Mouse (Mus musculus) lung, embryonic 16.5 days (tissue): ENCODE measurements at regions not wholly inside any gene's neighbourhood (a gene's known extent, or its start where the extent isn't known, plus 50 kb on each side); places are given as distances from the start of the nearest gene placed in this dataset.

ENCODE experiments used
- ATAC-seq: fragments of 200-750 bp; cut with Nextera tagmentation; 2 replicates; pipeline ENCODE4 v1.8.0; 2017; ENCODE audit warnings: low read depth, mild to moderate bottlenecking, moderate library complexity
- H3K27ac ChIP-seq: fragments of 300-500 bp; sonication (generic); 2 replicates; pipeline ENCODE4 v1.5.1; 2014; ENCODE audit warnings: mild to moderate bottlenecking, control low read depth, low read length
- H3K27me3 ChIP-seq: fragments of 300-500 bp; sonication (generic); 2 replicates; pipeline ENCODE4 v1.6.1; 2014; ENCODE audit warnings: low read depth, low read length, mixed read lengths; ENCODE audit not compliant: control insufficient read depth, insufficient read depth
- H3K36me3 ChIP-seq: fragments of 300-500 bp; sonication (generic); 2 replicates; pipeline ENCODE4 v1.6.1; 2014; ENCODE audit warnings: low read length; ENCODE audit not compliant: control insufficient read depth, insufficient read depth
- H3K4me1 ChIP-seq: fragments of 300-500 bp; sonication (generic); replicated peaks from 2 replicates; pipeline ENCODE4 v1.6.1; 2014; ENCODE audit warnings: low read length, mixed read lengths; ENCODE audit not compliant: control insufficient read depth, insufficient read depth
- H3K4me2 ChIP-seq: fragments of 300-500 bp; sonication (generic); 2 replicates; pipeline ENCODE4 v1.6.1; 2014; ENCODE audit warnings: low read depth, low read length, control low read depth
- H3K4me3 ChIP-seq: fragments of 300-500 bp; sonication (generic); 2 replicates; pipeline ENCODE4 v1.5.1; 2014; ENCODE audit warnings: mild to moderate bottlenecking, low read length, control low read depth
- H3K9ac ChIP-seq: fragments of 300-500 bp; sonication (generic); 2 replicates; pipeline ENCODE4 v1.6.1; 2014; ENCODE audit warnings: low read length, control low read depth
- H3K9me3 ChIP-seq: fragments of 300-500 bp; sonication (generic); 2 replicates; pipeline ENCODE4 v1.6.1; 2016; ENCODE audit warnings: low read length; ENCODE audit not compliant: control insufficient read depth
- WGBS: fragments of 180-500 bp; shearing (Covaris S2); extraction: QIAGEN DNeasy Blood & Tissue Kit; methylation state at CpG from one replicate; pipeline ENCODE4 v1.1.7; 2014; 5-methylcytosine and 5-hydroxymethylcytosine counted together

DNA sequence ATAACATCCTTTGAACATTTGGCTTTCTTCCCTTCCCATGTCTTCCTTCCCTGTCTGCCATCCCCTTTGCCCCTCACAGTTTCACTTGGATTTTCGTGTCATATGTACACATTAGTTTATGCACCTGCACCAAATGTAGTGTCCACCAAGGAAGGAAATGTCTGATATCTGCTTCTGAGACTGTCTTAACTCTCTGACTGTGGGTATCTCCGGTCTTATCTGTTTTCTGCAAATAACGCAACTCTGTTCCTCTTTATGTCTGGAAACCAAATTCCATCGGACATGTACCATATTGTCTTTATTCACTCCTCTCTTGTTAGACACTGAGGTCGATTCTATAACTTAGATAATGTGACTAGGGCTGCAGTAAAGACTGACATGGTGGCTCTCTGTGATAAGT, 113.6 kb downstream of the Tmem30b start:
- no peak overlapping the region for H3K4me3 ChIP-seq
- no peak overlapping the region for H3K27ac ChIP-seq
- no peaks in the 10 kb centered on the region for H3K36me3 ChIP-seq
- no peak overlapping the region for H3K9ac ChIP-seq
- no peaks in the 10 kb centered on the region for H3K4me1 ChIP-seq
- ATAC-seq, result no peak
- 78% methylated on average over 5 of the region's 5 CpGs for WGBS
- H3K27me3 ChIP-seq, result no peaks in the 10 kb centered on the region
- no peaks in the 10 kb centered on the region for H3K9me3 ChIP-seq
- H3K4me2 ChIP-seq, result no peak overlapping the region

DNA sequence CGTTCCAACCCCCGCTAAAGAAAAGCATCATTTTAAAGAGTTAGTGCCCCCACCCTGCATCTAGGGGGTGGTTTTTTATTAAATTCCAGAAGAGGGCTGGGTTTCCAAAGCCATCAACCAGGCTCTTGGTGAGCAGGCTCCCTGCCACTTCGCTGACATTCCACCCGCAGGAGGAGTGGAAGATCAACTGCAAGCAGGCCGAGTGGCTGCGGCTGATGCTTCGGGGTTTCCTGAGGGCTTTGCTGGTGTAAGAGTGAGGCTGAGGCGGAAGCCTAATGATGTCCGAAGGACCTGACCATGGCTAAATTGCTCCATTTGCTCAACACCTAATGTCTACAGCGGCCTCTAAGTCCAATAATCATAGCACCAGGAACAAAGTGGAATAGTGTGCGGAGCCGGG, 118.0 kb downstream of the Tmem30b start:
- ATAC-seq, result peak; percentile 62; the same call in 1 of the 2 replicates
- Histone ChIP-seq H3K9me3 (no peaks in the 10 kb centered on the region), H3K36me3 (no peaks in the 10 kb centered on the region), H3K27ac (no peak overlapping the region), H3K4me1 (no peaks in the 10 kb centered on the region), H3K4me3 (peak overlapping the region; percentile 20; the same call in 1 of the 2 replicates), H3K9ac (no peak overlapping the region), H3K4me2 (peak overlapping the region; percentile 29), H3K27me3 (no peaks in the 10 kb centered on the region)
- 56% methylated on average over 12 of the region's 12 CpGs for WGBS

DNA sequence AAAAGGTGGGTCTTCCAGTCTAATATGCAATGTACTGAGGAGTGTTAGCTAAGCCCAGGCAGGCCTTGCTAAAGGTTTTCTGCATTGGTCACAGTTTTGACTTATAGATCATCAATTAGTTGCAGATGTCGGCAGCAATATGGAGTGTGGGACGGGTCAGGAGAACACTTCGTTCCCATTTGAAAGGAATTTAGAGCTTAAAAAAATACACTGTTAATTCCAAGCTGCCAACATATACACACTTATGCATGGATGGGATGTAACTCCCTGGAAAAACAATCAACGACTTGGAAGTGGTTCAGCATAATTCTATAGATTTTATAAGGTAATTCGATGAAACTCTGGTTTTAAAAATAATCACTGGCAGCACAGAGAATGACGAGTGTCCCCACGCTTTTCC, 121.4 kb downstream of the Tmem30b start:
- no peak overlapping the region for H3K27ac ChIP-seq
- no peak overlapping the region for H3K9ac ChIP-seq
- no peak overlapping the region for H3K4me2 ChIP-seq
- no peaks in the 10 kb centered on the region for H3K36me3 ChIP-seq
- no peaks in the 10 kb centered on the region for H3K9me3 ChIP-seq
- H3K27me3 ChIP-seq, result no peaks in the 10 kb centered on the region
- no peak for ATAC-seq
- H3K4me1 ChIP-seq, result no peaks in the 10 kb centered on the region
- WGBS, result 80% methylated on average over 7 of the region's 7 CpGs
- H3K4me3 ChIP-seq, result no peak overlapping the region

DNA sequence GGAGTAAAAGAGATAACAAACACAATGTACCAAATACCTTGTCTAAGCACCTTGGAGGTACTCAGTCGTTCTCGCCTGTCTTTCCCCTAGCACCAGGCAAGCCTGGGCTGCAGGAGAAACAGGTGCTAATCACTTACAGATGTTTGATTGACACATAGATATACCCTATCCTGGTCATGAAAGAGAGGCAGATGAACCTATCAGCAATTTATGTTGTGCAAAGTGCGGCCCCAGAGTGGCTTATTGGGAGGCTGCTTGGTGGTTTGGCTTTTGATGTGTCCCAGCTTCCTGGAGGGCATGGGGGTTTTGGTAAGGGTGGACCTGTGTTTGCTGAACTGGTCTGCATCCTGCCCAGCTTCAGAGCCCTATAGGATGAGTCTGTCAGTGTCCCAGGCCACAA, 129.1 kb downstream of the Tmem30b start:
- no peaks in the 10 kb centered on the region for H3K9me3 ChIP-seq
- no peak overlapping the region for H3K4me2 ChIP-seq
- WGBS, result 73% methylated on average over 3 of the region's 3 CpGs
- H3K9ac ChIP-seq, result no peak overlapping the region
- H3K27ac ChIP-seq, result no peak overlapping the region
- no peak for ATAC-seq
- H3K4me1 ChIP-seq, result 0 out of 2 replicates have a peak, but pooled peaks cover 3% of the 10 kb centered on the region
- no peak overlapping the region for H3K4me3 ChIP-seq
- H3K36me3 ChIP-seq, result no peaks in the 10 kb centered on the region
- no peaks in the 10 kb centered on the region; the same call in 1 of the 2 replicates for H3K27me3 ChIP-seq

DNA sequence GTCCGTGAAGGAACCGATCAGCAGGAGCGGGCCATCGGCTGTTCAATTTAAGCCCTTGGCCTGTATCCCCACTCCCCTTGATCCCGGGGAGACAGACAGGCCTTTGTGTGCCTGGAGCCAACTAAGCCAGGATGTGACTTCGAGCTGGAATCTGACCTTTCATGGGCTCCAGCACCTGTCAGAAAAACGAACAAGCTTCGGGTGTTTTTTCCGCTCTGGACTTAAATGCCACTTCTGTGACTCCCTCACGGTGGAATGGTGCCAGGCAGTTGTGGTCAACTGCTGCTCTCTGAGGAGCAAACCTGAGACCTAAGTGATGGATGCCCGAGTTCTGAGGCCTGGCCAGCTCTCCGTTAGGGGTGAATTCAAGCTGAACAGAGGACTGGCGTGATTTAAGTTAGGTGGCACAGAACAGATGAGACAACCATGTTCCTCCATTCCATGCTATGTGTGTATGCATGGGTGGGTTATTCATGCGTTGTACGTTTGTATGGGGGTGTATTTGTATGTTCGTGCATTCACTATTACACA, 129.8 kb downstream of the Tmem30b start:
- 0 out of 2 replicates have a peak, but pooled peaks cover 3% of the 10 kb centered on the region for H3K4me1 ChIP-seq
- H3K27me3 ChIP-seq, result no peaks in the 10 kb centered on the region; the same call in 1 of the 2 replicates
- no peak overlapping the region for H3K4me3 ChIP-seq
- H3K36me3 ChIP-seq, result no peaks in the 10 kb centered on the region
- H3K9ac ChIP-seq, result no peak overlapping the region
- no peak overlapping the region for H3K4me2 ChIP-seq
- WGBS, result 48% methylated on average over 16 of the region's 16 CpGs
- no peak overlapping the region for H3K27ac ChIP-seq
- no peaks in the 10 kb centered on the region for H3K9me3 ChIP-seq
- no peak for ATAC-seq

DNA sequence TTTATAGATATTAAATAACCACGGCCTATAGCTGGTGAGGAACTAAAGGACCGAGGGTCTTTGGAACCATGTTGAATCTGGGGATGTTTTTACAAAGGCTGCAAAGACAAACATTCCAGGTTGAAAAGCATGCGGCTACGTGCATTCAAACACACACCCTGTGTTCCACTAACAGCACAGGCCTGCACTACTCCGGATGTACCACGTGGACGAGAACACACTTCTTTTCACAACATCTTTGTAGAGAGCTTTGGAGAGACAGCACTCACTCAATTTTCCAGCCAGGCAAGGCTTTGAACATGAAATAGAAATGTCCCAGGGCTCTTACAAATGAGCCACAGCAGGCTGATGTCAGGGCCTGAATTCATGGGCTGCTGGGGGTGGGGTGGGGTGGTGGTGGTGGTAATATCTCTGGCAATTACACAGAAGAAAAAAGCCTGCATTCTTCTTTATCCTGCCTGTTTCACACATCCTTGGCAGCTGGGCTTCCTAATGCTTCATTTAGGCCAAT, 129.3 kb downstream of the Slc38a6 start:
- Histone ChIP-seq H3K9ac (no peak overlapping the region), H3K4me3 (no peak overlapping the region), H3K27ac (no peak overlapping the region), H3K4me2 (no peak overlapping the region), H3K9me3 (no peaks in the 10 kb centered on the region), H3K27me3 (no peaks in the 10 kb centered on the region; the same call in 1 of the 2 replicates), H3K36me3 (no peaks in the 10 kb centered on the region), H3K4me1 (0 out of 2 replicates have a peak, but pooled peaks cover 3% of the 10 kb centered on the region)
- ATAC-seq, result no peak
- 65% methylated on average over 7 of the region's 7 CpGs for WGBS

DNA sequence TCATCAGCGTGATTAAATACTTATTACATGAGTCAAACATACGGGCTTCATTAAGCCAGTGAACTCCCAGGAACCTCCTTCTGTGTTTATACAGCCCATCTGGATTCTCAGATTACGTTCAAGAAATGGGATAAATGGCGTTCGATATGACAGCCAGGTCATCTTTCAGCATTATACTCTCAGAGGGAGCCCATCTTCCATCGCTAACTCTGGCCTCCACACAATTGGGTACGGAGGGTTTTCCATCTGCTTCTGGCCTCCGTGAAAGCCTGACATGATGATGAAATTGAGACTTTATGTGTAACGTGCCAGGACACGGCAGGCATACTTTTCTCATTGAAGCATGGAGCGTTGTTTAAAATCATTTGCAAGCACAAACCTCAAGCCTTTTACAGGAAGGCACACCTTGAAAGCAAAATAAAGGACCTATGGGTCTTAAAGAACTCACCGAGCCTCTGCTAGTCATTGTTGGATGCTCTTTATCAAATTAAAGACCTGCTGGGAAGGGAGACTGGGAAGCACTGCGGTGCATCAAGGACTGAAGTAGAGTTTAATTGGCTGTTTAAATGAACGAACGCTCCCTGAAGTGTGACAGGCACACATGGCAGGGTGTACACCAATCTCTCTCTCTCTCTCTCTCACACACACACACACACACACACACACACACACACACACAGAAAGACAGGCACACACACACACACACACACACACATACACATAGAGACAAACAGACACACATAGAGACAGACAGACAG, 127.0 kb downstream of the Slc38a6 start:
- WGBS, result 48% methylated on average over 15 of the region's 15 CpGs
- Histone ChIP-seq H3K4me3 (no peak overlapping the region), H3K9ac (no peak overlapping the region), H3K9me3 (no peaks in the 10 kb centered on the region), H3K27me3 (no peaks in the 10 kb centered on the region; the same call in 1 of the 2 replicates), H3K27ac (no peak overlapping the region), H3K4me1 (0 out of 2 replicates have a peak, but pooled peaks cover 3% of the 10 kb centered on the region), H3K4me2 (no peak overlapping the region), H3K36me3 (no peaks in the 10 kb centered on the region)
- ATAC-seq, result no peak

DNA sequence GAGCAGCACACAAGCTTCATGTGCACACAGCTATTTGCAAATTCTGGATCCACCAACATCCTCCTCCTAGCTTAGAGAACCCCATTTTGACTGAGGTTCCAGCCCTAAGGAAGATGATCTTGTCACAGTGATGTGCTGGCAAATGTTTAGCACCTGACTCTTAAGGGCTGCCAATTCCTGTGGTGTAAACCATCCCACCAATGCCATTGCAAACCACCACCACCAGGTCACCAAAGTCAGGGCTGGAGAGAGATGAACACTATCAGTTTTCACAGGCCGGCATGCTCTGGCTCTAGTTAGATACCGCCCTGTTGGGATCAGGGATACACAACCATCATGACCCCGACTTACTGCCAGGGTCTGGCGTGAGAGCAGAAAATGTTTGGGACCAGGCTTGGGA, 125.9 kb downstream of the Slc38a6 start:
- no peaks in the 10 kb centered on the region; the same call in 1 of the 2 replicates for H3K27me3 ChIP-seq
- H3K27ac ChIP-seq, result no peak overlapping the region
- 0 out of 2 replicates have a peak, but pooled peaks cover 3% of the 10 kb centered on the region for H3K4me1 ChIP-seq
- WGBS, result 67% methylated on average over 4 of the region's 4 CpGs
- no peak overlapping the region for H3K4me2 ChIP-seq
- H3K9me3 ChIP-seq, result no peaks in the 10 kb centered on the region
- no peak overlapping the region for H3K4me3 ChIP-seq
- H3K9ac ChIP-seq, result no peak overlapping the region
- no peaks in the 10 kb centered on the region for H3K36me3 ChIP-seq
- no peak for ATAC-seq

DNA sequence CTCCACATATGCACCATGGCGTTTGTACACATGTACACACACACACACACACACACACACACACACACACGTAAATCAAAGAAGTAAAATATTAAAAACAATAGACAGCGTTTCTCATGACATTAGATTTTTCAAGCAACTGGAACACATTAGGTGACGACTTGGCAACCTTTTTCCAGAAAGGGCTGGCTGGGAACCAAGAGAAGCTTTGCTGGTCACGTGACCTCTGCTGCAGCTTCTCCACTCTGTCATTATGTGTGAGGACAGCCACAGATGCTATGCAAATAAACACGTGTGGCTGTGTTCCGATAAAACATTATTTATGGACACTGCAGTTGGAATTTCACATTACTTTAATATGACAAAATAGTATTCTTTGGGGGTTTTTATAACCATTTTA, 124.3 kb downstream of the Slc38a6 start:
- WGBS, result 38% methylated on average over 7 of the region's 7 CpGs
- Histone ChIP-seq H3K4me2 (no peak overlapping the region), H3K27ac (no peak overlapping the region), H3K27me3 (no peaks in the 10 kb centered on the region; the same call in 1 of the 2 replicates), H3K9me3 (no peaks in the 10 kb centered on the region), H3K36me3 (no peaks in the 10 kb centered on the region), H3K4me3 (no peak overlapping the region), H3K9ac (no peak overlapping the region), H3K4me1 (0 out of 2 replicates have a peak, but pooled peaks cover 3% of the 10 kb centered on the region)
- ATAC-seq, result no peak
